Mouse (Mus musculus): ENCODE results near the gene Pax2. TPM values are rescaled to one million over a fixed set of nuclear protein-coding genes. Genes with fewer than 3 reads are reported as not detected.

The Pax2 gene
- total and polyA plus RNA-seq, 3 experiments: not detected

GRCm38 (mm10) chr19:44800327-44800726 lies 44.5 kb downstream of the Pax2 start:
- Histone ChIP-seq H3K27ac (ENCODE audit: insufficient read depth, low read depth) (no peak overlapping the region), H3K79me2 (replicated peaks; ENCODE audit: control insufficient read depth, extremely low read depth, insufficient read depth, poor library complexity, severe bottlenecking) (no peaks in the 10 kb centered on the region), H3K4me1 (ENCODE audit: control insufficient read depth in 1 of 2, insufficient read depth in 2 of 2) (peaks cover 6 to 11% of the 10 kb centered on the region in 2 experiments), H3K9me3 (replicated peaks; ENCODE audit: low read length) (no peaks in the 10 kb centered on the region), H3K4me3 (replicated peaks in 1 of 3; ENCODE audit: low read depth in 2 of 3, low read length in 2 of 3, poor library complexity in 1 of 3) (no peak overlapping the region), H3K27me3 (replicated peaks) (peaks cover 29% of the 10 kb centered on the region), H3K9ac (ENCODE audit: insufficient read depth, low read depth) (no peak overlapping the region), H3K4me2 (ENCODE audit: insufficient read depth, low read depth, poor library complexity, severe bottlenecking) (no peak overlapping the region), H3K36me3 (replicated peaks in 1 of 2; ENCODE audit: control insufficient read depth in 1 of 2, insufficient read depth in 1 of 2, low read length in 1 of 2) (no peaks in the 10 kb centered on the region)
- in situ Hi-C loops (cut with MboI; ENCODE audit: low pct_ligation_motif_present, low pct_unique_long_range_greater_than_20kb, low sequenced_read_pairs) (no loop called here), dilution Hi-C loops (cut with MboI; ENCODE audit: extremely low pct_ligation_motif_present, extremely low pct_unique_long_range_greater_than_20kb, low sequenced_read_pairs) (no loop called here)
- DNase-seq (ENCODE audit: extremely low read depth): no peak
- TF ChIP-seq MAFK (IDR thresholded peaks at IDR 0.05; ENCODE audit: insufficient replicate concordance, low read length): no peak
- no peak for TF ChIP-seq USF2 (conservative IDR thresholded peaks at IDR 0.05; ENCODE audit: low read depth, low read length)
- TF ChIP-seq PAX5 (IDR thresholded peaks at IDR 0.05; ENCODE audit: low read length): no peak
- no peak for TF ChIP-seq ETS1 (conservative IDR thresholded peaks at IDR 0.05; ENCODE audit: low read depth, low read length)
- no peak for TF ChIP-seq UBTF (IDR thresholded peaks at IDR 0.05; ENCODE audit: low read depth, low read length)
- no peak for TF ChIP-seq MYC (IDR thresholded peaks at IDR 0.05; ENCODE audit: low read depth, low read length)
- TF ChIP-seq MAZ (IDR thresholded peaks at IDR 0.05; ENCODE audit: low read depth, low read length): no peak
- TF ChIP-seq RCOR1 (conservative IDR thresholded peaks at IDR 0.05; ENCODE audit: low read depth, low read length): no peak
- no peak for TF ChIP-seq TBP (conservative IDR thresholded peaks at IDR 0.05; ENCODE audit: low read depth, low read length)
- no peak for TF ChIP-seq ZMIZ1 (IDR thresholded peaks at IDR 0.05; ENCODE audit: low read depth, low read length)
- no peak for TF ChIP-seq ZNF384 (IDR thresholded peaks at IDR 0.05; ENCODE audit: low read depth, low read length)
- TF ChIP-seq ELF1 (IDR thresholded peaks at IDR 0.05; ENCODE audit: low read depth, low read length): no peak
- no peak for TF ChIP-seq NRF1 (IDR thresholded peaks at IDR 0.05; ENCODE audit: low read depth, low read length)
- no peak for TF ChIP-seq GABPA (IDR thresholded peaks at IDR 0.05; ENCODE audit: insufficient replicate concordance, low read depth, low read length)
- no peak for TF ChIP-seq CHD1 (IDR thresholded peaks at IDR 0.05; ENCODE audit: low read depth, low read length)
- no peak for TF ChIP-seq E2F4 (IDR thresholded peaks at IDR 0.05; ENCODE audit: insufficient replicate concordance, low read depth, low read length)
- TF ChIP-seq MXI1 (IDR thresholded peaks at IDR 0.05; ENCODE audit: low read depth, low read length): no peak
- TF ChIP-seq POLR2A (IDR thresholded peaks at IDR 0.05; ENCODE audit: low read depth, low read length): no peak
- no peak for TF ChIP-seq CHD2 (IDR thresholded peaks at IDR 0.05; ENCODE audit: low read length)
- TF ChIP-seq ZC3H11A (IDR thresholded peaks at IDR 0.05; ENCODE audit: low read depth, low read length): no peak

GRCm38 (mm10) chr19:44808734-44809133 lies 52.9 kb downstream of the Pax2 start:
- no peaks in the 10 kb centered on the region for H3K79me2 ChIP-seq (replicated peaks; ENCODE audit: control insufficient read depth, extremely low read depth, insufficient read depth, poor library complexity, severe bottlenecking)
- peaks cover 22% of the 10 kb centered on the region for H3K27me3 ChIP-seq (replicated peaks)
- dilution Hi-C loops (cut with MboI; ENCODE audit: extremely low pct_ligation_motif_present, extremely low pct_unique_long_range_greater_than_20kb, low sequenced_read_pairs) (no loop called here), in situ Hi-C loops (cut with MboI; ENCODE audit: low pct_ligation_motif_present, low pct_unique_long_range_greater_than_20kb, low sequenced_read_pairs) (no loop called here)
- H3K4me3 ChIP-seq (replicated peaks in 1 of 3; ENCODE audit: low read depth in 2 of 3, low read length in 2 of 3, poor library complexity in 1 of 3): no peak overlapping the region
- no peak for DNase-seq (ENCODE audit: extremely low read depth)
- H3K27ac ChIP-seq (ENCODE audit: insufficient read depth, low read depth): no peak overlapping the region
- no peak overlapping the region for H3K4me2 ChIP-seq (ENCODE audit: insufficient read depth, low read depth, poor library complexity, severe bottlenecking)
- H3K36me3 ChIP-seq (replicated peaks in 1 of 2; ENCODE audit: control insufficient read depth in 1 of 2, insufficient read depth in 1 of 2, low read length in 1 of 2): no peaks in the 10 kb centered on the region
- no peaks in the 10 kb centered on the region for H3K9me3 ChIP-seq (replicated peaks; ENCODE audit: low read length)
- no peak for TF ChIP-seq UBTF (IDR thresholded peaks at IDR 0.05; ENCODE audit: low read depth, low read length)
- no peak for TF ChIP-seq MYC (IDR thresholded peaks at IDR 0.05; ENCODE audit: low read depth, low read length)
- TF ChIP-seq MXI1 (IDR thresholded peaks at IDR 0.05; ENCODE audit: low read depth, low read length): no peak
- no peak for TF ChIP-seq GABPA (IDR thresholded peaks at IDR 0.05; ENCODE audit: insufficient replicate concordance, low read depth, low read length)
- TF ChIP-seq USF1 (IDR thresholded peaks at IDR 0.05; ENCODE audit: low read depth, low read length): no peak
- no peak for TF ChIP-seq JUND (conservative IDR thresholded peaks at IDR 0.05; ENCODE audit: low read depth, low read length)
- no peak for TF ChIP-seq KAT2A (IDR thresholded peaks at IDR 0.05; ENCODE audit: insufficient replicate concordance, low read length)
- no peak for TF ChIP-seq SIN3A (IDR thresholded peaks at IDR 0.05; ENCODE audit: low read length)
- no peak for TF ChIP-seq MAX (IDR thresholded peaks at IDR 0.05; ENCODE audit: low read length)
- no peak for TF ChIP-seq CHD2 (IDR thresholded peaks at IDR 0.05; ENCODE audit: low read length)
- TF ChIP-seq ZKSCAN1 (IDR thresholded peaks at IDR 0.05; ENCODE audit: borderline replicate concordance, low read depth, low read length): no peak
- no peak for TF ChIP-seq MEF2A (IDR thresholded peaks at IDR 0.05; ENCODE audit: borderline replicate concordance, low read depth, low read length)
- no peak for TF ChIP-seq TCF12 (IDR thresholded peaks at IDR 0.05; ENCODE audit: low read depth, low read length)
- TF ChIP-seq MAFK (IDR thresholded peaks at IDR 0.05; ENCODE audit: insufficient replicate concordance, low read length): no peak
- no peak for TF ChIP-seq ELF1 (IDR thresholded peaks at IDR 0.05; ENCODE audit: low read depth, low read length)
- no peak for TF ChIP-seq BHLHE40 (IDR thresholded peaks at IDR 0.05; ENCODE audit: low read depth, low read length)
- TF ChIP-seq NRF1 (IDR thresholded peaks at IDR 0.05; ENCODE audit: low read depth, low read length): no peak
- no peak for TF ChIP-seq CHD1 (IDR thresholded peaks at IDR 0.05; ENCODE audit: low read depth, low read length)
- no peak for TF ChIP-seq MAZ (IDR thresholded peaks at IDR 0.05; ENCODE audit: low read depth, low read length)
- no peak for TF ChIP-seq TBP (conservative IDR thresholded peaks at IDR 0.05; ENCODE audit: low read depth, low read length)
- no peak overlapping the region for H3K9ac ChIP-seq (ENCODE audit: insufficient read depth, low read depth)
- H3K4me1 ChIP-seq (ENCODE audit: control insufficient read depth in 1 of 2, insufficient read depth in 2 of 2): peaks cover 0 to 13% of the 10 kb centered on the region in 2 experiments; a peak in 1 of 4 replicates

All from CH12.LX (cell line).